Mouse (Mus musculus) spleen, adult 2 months (tissue): ENCODE results near the gene Hdc.

ENCODE experiments used
- CTCF ChIP-seq: fragments of 200-500 bp; IDR thresholded peaks from 2 replicates; pipeline ENCODE4 v1.5.1; 2011; ENCODE audit warnings: mild to moderate bottlenecking, inconsistent platforms; ENCODE audit not compliant: insufficient read depth, insufficient read length, insufficient replicate concordance; ENCODE audit errors: extremely low read depth
- POLR2A ChIP-seq: fragments of 200-500 bp; IDR thresholded peaks from 2 replicates; pipeline ENCODE4 v1.6.1; 2011; ENCODE audit warnings: low read depth, low read length, inconsistent platforms

- TF ChIP-seq CTCF (no peak), POLR2A (no peak)
Observed at GRCm38 (mm10) chr2:126591304-126591703, 27.8 kb downstream of the Hdc start.
